Mouse (Mus musculus) neural tube, embryonic 14.5 days (tissue): ENCODE measurements at regions not wholly inside any gene's neighbourhood (a gene's known extent, or its start where the extent isn't known, plus 50 kb on each side); places are given as distances from the start of the nearest gene placed in this dataset.

Experiments
- ATAC-seq: fragments of 200-750 bp; cut with Nextera tagmentation; 2 replicates; pipeline ENCODE4 v1.8.0; 2017; ENCODE audit warnings: low read depth, mild to moderate bottlenecking, moderate TSS enrichment, moderate library complexity
- H3K27ac ChIP-seq: fragments of 300-500 bp; sonication (generic); 2 replicates; pipeline ENCODE4 v1.5.1; 2014; ENCODE audit warnings: low read depth, mild to moderate bottlenecking, control low read depth, low read length, moderate library complexity, mixed read lengths
- H3K27me3 ChIP-seq: fragments of 300-500 bp; sonication (generic); 2 replicates; pipeline ENCODE4 v1.6.1; 2014; ENCODE audit warnings: low read length; ENCODE audit not compliant: control insufficient read depth, insufficient read depth
- H3K36me3 ChIP-seq: fragments of 300-500 bp; sonication (generic); 2 replicates; pipeline ENCODE4 v1.6.1; 2014; ENCODE audit warnings: low read length, mixed read lengths; ENCODE audit not compliant: control insufficient read depth, insufficient read depth
- H3K4me1 ChIP-seq: fragments of 300-500 bp; sonication (generic); 2 replicates; pipeline ENCODE4 v1.6.1; 2014; ENCODE audit warnings: low read length; ENCODE audit not compliant: control insufficient read depth, insufficient read depth
- H3K4me2 ChIP-seq: fragments of 300-500 bp; sonication (generic); 2 replicates; pipeline ENCODE4 v1.6.1; 2014; ENCODE audit warnings: mild to moderate bottlenecking, low read depth, low read length, control low read depth
- H3K4me3 ChIP-seq: fragments of 300-500 bp; sonication (generic); 2 replicates; pipeline ENCODE4 v1.5.1; 2014; ENCODE audit warnings: low read depth, low read length, control low read depth, mixed read lengths
- H3K9ac ChIP-seq: fragments of 300-500 bp; sonication (generic); replicated peaks from 2 replicates; pipeline ENCODE4 v1.6.1; 2014; ENCODE audit warnings: low read depth, mild to moderate bottlenecking, control low read depth, low read length, mixed read lengths
- H3K9me3 ChIP-seq: fragments of 300-500 bp; sonication (generic); 2 replicates; pipeline ENCODE4 v1.6.1; 2016; ENCODE audit warnings: low read length; ENCODE audit not compliant: control insufficient read depth
- WGBS: fragments of 180-500 bp; shearing (Covaris S2); extraction: QIAGEN DNeasy Blood & Tissue Kit; methylation state at CpG from one replicate; pipeline ENCODE4 v1.1.7; 2014; 5-methylcytosine and 5-hydroxymethylcytosine counted together

GRCm38 (mm10) chr7:125281371-125281770 is 163.1 kb upstream of the Kdm8 start:
- Histone ChIP-seq H3K9me3 (no peaks in the 10 kb centered on the region), H3K4me3 (no peak overlapping the region), H3K27me3 (no peaks in the 10 kb centered on the region), H3K4me2 (no peak overlapping the region), H3K9ac (no peak overlapping the region), H3K27ac (no peak overlapping the region), H3K4me1 (no peaks in the 10 kb centered on the region), H3K36me3 (no peaks in the 10 kb centered on the region)
- 87% methylated on average over 3 of the region's 3 CpGs for WGBS
- no peak for ATAC-seq

- no peaks in the 10 kb centered on the region for H3K9me3 ChIP-seq
- ATAC-seq, result no peak
- no peak overlapping the region for H3K4me2 ChIP-seq
- no peaks in the 10 kb centered on the region for H3K4me1 ChIP-seq
- no peaks in the 10 kb centered on the region for H3K27me3 ChIP-seq
- H3K27ac ChIP-seq, result no peak overlapping the region
- no peak overlapping the region for H3K9ac ChIP-seq
- no peaks in the 10 kb centered on the region for H3K36me3 ChIP-seq
- H3K4me3 ChIP-seq, result no peak overlapping the region
- WGBS, result 73% methylated on average over 2 of the region's 2 CpGs
These were observed 149.2 kb upstream of the Kdm8 start for GRCm38 (mm10) chr7:125295226-125295625.

- H3K36me3 ChIP-seq, result no peaks in the 10 kb centered on the region
- H3K4me2 ChIP-seq, result no peak overlapping the region
- no peak overlapping the region for H3K9ac ChIP-seq
- no peak overlapping the region for H3K27ac ChIP-seq
- H3K27me3 ChIP-seq, result no peaks in the 10 kb centered on the region
- 62% methylated on average over 3 of the region's 3 CpGs for WGBS
- no peak for ATAC-seq
- 0 out of 2 replicates have a peak, but pooled peaks cover 2% of the 10 kb centered on the region for H3K4me1 ChIP-seq
- H3K9me3 ChIP-seq, result no peaks in the 10 kb centered on the region
- no peak overlapping the region for H3K4me3 ChIP-seq
These were observed 136.0 kb upstream of the Kdm8 start for GRCm38 (mm10) chr7:125308433-125308832.

DNA sequence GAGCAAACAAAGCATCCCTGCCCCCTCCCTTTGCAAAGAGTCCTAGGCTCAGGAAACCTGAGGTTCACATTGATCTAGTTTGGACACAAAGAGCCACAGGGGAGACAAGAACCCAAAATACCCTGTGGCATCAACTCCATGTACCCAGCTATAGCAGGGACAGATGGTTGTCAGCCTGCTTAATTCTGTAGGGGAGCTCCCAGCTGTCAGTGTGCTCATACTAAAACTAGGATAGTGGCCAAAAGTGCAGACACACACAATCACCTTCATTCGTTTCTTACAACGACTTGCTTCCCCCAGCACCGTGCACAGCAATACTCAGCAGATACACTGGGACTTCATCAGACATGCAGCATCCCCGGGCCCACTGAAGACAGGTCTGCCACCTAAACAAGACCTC is 133.5 kb upstream of the Kdm8 start:
- Histone ChIP-seq H3K36me3 (no peaks in the 10 kb centered on the region), H3K4me1 (0 out of 2 replicates have a peak, but pooled peaks cover 2% of the 10 kb centered on the region), H3K9ac (no peak overlapping the region), H3K4me3 (no peak overlapping the region), H3K9me3 (no peaks in the 10 kb centered on the region), H3K27me3 (no peaks in the 10 kb centered on the region), H3K27ac (no peak overlapping the region), H3K4me2 (no peak overlapping the region)
- WGBS, result 67% methylated on average over 4 of the region's 4 CpGs
- ATAC-seq, result no peak

- H3K27ac ChIP-seq, result no peak overlapping the region
- 75% methylated on average over 3 of the region's 3 CpGs for WGBS
These were observed 130.9 kb upstream of the Kdm8 start for GRCm38 (mm10) chr7:125313604-125314003.

DNA sequence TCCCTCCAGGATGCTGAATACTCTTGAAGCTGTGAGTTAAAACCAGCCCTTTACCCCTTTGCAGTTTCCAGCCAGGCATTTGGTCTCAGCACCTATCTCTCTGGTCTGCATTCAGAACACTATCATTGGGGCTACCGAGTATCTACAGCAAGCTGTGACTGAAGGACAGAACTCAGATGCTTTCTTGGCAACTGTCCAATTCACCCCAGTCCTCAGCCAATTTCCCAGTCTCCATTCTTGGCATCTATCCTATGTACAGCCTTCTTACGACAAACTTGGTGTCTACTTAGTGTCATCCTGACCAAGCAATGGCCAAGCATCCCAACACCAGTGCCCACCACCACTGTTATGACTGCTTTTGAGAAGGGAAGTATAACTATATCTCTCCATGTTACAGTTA is 109.7 kb upstream of the Kdm8 start:
- Histone ChIP-seq H3K4me2 (no peak overlapping the region), H3K27me3 (peaks cover 3% of the 10 kb centered on the region; the same call in 1 of the 2 replicates), H3K4me1 (no peaks in the 10 kb centered on the region), H3K27ac (no peak overlapping the region), H3K36me3 (no peaks in the 10 kb centered on the region), H3K9me3 (no peaks in the 10 kb centered on the region), H3K9ac (no peak overlapping the region), H3K4me3 (no peak overlapping the region)
- 65% methylated on average over 2 of the region's 2 CpGs for WGBS
- no peak for ATAC-seq

More at GRCm38 (mm10) chr7:125313604-125314003, 130.9 kb upstream of the Kdm8 start:
- Histone ChIP-seq H3K9me3 (no peaks in the 10 kb centered on the region), H3K4me2 (no peak overlapping the region), H3K27me3 (no peaks in the 10 kb centered on the region), H3K36me3 (no peaks in the 10 kb centered on the region), H3K4me1 (0 out of 2 replicates have a peak, but pooled peaks cover 2% of the 10 kb centered on the region), H3K9ac (no peak overlapping the region), H3K4me3 (no peak overlapping the region)
- ATAC-seq, result no peak

- Histone ChIP-seq H3K36me3 (no peaks in the 10 kb centered on the region), H3K4me2 (no peak overlapping the region), H3K9me3 (no peaks in the 10 kb centered on the region), H3K27me3 (peaks cover 3% of the 10 kb centered on the region; the same call in 1 of the 2 replicates), H3K4me1 (no peaks in the 10 kb centered on the region), H3K4me3 (no peak overlapping the region), H3K27ac (no peak overlapping the region), H3K9ac (no peak overlapping the region)
- WGBS, result 23% methylated on average over 3 of the region's 3 CpGs
- ATAC-seq, result peak; percentile 84
These were observed 108.8 kb upstream of the Kdm8 start for GRCm38 (mm10) chr7:125335586-125336165.

GRCm38 (mm10) chr7:125336826-125337225 is 107.7 kb upstream of the Kdm8 start:
- H3K4me2 ChIP-seq, result no peak overlapping the region
- H3K36me3 ChIP-seq, result no peaks in the 10 kb centered on the region
- 83% methylated on average over 3 of the region's 3 CpGs for WGBS
- H3K9ac ChIP-seq, result no peak overlapping the region
- H3K27ac ChIP-seq, result no peak overlapping the region
- peaks cover 3% of the 10 kb centered on the region; the same call in 1 of the 2 replicates for H3K27me3 ChIP-seq
- 0 out of 2 replicates have a peak, but pooled peaks cover 2% of the 10 kb centered on the region for H3K4me1 ChIP-seq
- no peak overlapping the region for H3K4me3 ChIP-seq
- no peaks in the 10 kb centered on the region for H3K9me3 ChIP-seq
- no peak for ATAC-seq

- 80% methylated on average over 6 of the region's 6 CpGs for WGBS
- Histone ChIP-seq H3K4me2 (no peak overlapping the region), H3K27me3 (peaks cover 2% of the 10 kb centered on the region; the same call in 1 of the 2 replicates), H3K27ac (no peak overlapping the region), H3K9me3 (no peaks in the 10 kb centered on the region), H3K4me3 (no peak overlapping the region), H3K36me3 (no peaks in the 10 kb centered on the region), H3K4me1 (0 out of 2 replicates have a peak, but pooled peaks cover 2% of the 10 kb centered on the region), H3K9ac (no peak overlapping the region)
- ATAC-seq, result no peak
These were observed 106.2 kb upstream of the Kdm8 start for GRCm38 (mm10) chr7:125338177-125338751.
